Mouse (Mus musculus): ENCODE measurements around the gene B230219D22Rik.

DNA sequence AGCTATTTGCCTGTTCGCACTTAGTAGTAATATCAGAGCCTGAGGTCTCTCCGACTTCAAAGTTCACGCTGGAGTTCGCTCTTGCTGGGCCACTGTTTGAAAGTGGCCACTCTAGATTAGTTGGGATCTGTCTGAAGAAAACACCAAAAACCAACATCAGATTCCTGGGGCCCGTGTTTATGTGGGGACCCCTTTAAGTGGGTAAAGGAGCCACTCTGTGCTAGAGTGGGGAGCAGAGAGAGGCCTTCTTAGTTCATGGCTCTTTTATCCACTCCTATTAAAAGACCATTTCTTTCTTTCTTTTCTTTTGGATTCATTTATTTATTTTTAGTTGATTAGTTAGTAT lies 22.2 kb downstream of the B230219D22Rik start:
- no peak for TF ChIP-seq POLR2A (IDR thresholded peaks at IDR 0.05; ENCODE audit: control insufficient read depth, low read depth, low read length)
- no peak for TF ChIP-seq CTCF (IDR thresholded peaks at IDR 0.05; ENCODE audit: control insufficient read depth, insufficient read depth, insufficient replicate concordance, low read depth, low read length)
